Mouse (Mus musculus) spleen, postnatal 4 days (tissue): Measurements from ENCODE around the gene Cdh6.

ENCODE experiments used
- DNase-seq, 2 experiments: peaks; one replicate each; pipeline ENCODE4 v3.0.0; 2022; ENCODE audit warnings: low spot score in 2 of 2

The Cdh6 gene

DNA sequence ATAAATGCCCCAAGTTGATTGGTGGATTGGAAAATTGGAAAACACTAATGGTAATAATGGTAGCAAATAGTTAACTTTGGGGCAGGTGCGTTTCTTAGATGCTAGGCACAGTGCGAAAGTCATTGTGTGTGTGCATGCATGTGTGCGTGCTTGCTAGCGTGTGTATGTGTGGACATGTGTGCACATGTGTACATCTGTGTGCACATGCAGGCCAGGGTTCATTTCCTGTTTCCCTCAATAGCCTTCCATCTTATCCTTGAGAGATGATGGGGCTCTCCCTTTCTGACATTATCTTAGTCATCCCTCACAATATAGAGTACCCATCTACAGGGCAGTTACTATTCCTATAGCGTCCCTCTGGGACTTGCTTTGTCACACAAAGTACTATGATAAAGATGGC, 17.7 kb downstream of the Cdh6 start:
- DNase-seq, result no peak

DNA sequence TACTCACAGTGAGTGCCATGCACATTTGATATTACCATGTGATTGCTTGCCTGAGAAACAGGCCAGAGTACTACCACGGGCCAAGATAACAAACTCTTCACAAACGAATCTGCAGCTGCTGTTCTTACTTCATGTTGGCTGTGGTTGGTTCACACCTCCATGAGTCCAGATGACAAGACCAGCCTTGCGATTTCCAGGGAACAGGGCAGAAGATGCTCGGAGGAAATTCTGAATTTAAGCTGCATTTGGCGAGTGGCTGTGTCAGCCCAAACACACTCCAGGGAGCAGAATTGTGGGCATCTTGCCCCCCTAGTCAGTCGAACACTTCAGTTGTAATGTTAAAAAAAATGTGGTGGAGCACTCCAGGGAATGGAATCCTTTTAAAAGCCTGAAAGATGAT, 18.1 kb downstream of the Cdh6 start:
- DNase-seq, result no peak

GRCm38 (mm10) chr15:13141983-13142382, 31.5 kb downstream of the Cdh6 start:
- DNase-seq, result no peak

DNA sequence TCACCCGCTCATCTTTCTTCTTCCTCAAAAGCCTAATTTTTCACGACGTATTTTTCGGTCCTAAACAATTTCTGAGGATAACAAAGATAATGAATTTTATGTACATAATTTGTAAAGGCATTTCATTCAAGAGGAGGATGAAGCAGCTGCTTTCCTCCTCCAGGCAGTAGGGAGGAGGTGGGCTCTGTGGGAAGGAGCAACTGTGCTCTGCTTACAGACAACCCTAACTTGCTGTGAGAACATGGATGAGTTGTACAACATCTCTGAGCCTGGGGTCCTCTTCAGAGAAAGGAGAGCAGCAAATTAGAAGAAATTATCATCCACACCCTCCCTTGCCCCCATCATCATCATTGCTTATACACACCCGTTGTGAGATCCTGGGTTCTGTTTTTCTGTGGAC, 33.8 kb downstream of the Cdh6 start:
- DNase-seq, result no peak

GRCm38 (mm10) chr15:13137166-13137565, 36.3 kb downstream of the Cdh6 start:
- no peak for DNase-seq

DNA sequence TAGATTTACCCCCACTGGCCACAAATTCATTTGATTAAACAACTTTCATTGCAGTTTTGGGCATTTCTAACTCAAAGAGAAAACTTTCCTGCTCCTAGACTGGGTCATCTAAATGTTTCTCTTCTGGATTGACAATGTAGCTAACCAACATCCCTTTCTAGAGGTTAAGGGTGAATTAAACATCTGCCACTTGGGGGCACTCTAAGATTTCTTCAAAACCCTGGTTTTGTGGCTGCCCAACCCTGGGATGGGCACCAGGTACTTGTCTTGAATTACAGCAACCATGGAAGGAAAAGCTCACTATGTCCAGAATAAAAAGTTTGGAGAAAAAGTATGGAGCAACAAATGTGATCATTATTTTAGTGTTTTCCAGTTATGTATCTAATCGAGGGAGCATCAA, 39.4 kb downstream of the Cdh6 start:
- no peak for DNase-seq

- DNase-seq, result no peak
Measured at GRCm38 (mm10) chr15:13133370-13133769, 40.1 kb downstream of the Cdh6 start.

GRCm38 (mm10) chr15:13132493-13132892, 41.0 kb downstream of the Cdh6 start:
- DNase-seq, result no peak

DNA sequence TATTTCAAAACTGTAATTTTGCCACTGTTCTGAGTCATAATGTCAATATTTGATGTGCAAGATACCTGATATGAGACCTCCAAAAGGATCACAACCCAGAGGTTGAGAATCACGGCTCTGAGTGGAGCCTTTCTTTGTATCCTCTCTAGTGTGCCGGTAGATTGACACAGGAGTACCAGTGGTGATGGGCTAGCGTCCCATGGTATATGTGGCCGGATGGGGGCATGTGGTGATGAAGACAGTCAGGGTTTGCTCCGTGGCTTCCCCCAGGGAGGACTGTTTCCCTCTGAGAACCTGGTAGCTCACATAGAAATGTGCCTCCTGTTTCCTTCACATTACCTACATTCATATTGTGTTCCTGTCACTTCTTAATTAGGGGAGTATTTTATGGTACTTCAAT, 43.2 kb downstream of the Cdh6 start:
- no peak for DNase-seq

GRCm38 (mm10) chr15:13100341-13100740, 73.1 kb downstream of the Cdh6 start:
- DNase-seq, result no peak

DNA sequence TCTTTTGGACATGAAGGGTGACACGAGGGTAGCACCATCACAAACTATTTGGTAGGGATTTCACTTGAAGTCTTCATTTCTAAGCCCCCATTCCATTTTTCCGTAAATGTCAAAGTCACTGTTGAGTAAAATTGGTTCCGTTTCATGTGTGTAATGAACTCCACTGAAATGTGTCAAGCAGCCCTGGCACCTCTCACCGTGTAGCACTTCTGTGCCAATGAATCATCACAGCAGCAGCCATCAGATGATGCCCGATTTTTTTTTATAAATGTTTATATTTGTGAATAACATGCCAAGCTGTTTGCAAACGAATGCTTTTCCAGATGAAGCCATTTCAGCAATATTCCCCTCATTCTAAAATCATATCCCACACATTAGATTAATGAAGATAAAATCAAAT, 75.6 kb downstream of the Cdh6 start:
- no peak for DNase-seq

GRCm38 (mm10) chr15:13095406-13095805, 78.1 kb downstream of the Cdh6 start:
- DNase-seq, result peak in 1 of 2 experiments; percentile 33

DNA sequence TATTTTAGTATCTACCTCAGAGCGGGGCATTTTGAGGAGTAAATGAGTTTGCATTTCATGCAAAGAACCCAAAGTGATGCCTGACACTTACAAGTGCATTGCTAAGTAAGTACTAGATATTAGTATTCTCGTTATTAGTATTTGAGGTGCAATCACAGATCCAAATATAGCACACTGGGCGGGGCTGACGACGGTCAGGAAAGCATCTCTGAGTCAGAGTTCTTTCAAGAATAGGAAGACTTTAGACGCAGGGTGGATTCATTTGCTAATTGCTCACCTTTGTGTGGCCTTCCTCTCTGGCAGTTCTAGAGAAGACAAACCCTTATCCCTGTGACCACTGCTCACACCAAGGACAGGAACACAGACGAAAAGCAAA, 78.6 kb downstream of the Cdh6 start:
- no peak for DNase-seq

- no peak for DNase-seq
Measured at GRCm38 (mm10) chr15:13093954-13094880, 79.3 kb downstream of the Cdh6 start.

DNA sequence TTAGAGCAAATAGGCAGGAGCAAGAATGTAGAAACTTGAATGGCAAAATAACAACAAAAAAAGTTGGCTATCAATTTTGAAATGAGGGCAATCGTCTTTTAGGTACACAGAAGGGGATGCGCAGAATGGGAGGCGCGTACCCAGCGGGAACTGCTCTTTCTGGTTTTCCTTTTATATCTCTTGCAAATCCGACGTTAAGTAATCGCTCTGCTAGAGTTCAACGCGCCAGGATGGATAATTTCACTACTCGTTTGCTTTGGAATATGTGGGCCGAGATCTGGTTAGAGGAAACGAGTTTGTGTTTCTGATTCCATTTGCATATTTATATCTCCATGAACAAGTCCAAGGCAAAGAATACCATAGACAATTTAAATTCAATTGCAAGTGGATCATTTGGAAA, 81.4 kb downstream of the Cdh6 start:
- peak in 1 of 2 experiments; percentile 25 for DNase-seq

DNA sequence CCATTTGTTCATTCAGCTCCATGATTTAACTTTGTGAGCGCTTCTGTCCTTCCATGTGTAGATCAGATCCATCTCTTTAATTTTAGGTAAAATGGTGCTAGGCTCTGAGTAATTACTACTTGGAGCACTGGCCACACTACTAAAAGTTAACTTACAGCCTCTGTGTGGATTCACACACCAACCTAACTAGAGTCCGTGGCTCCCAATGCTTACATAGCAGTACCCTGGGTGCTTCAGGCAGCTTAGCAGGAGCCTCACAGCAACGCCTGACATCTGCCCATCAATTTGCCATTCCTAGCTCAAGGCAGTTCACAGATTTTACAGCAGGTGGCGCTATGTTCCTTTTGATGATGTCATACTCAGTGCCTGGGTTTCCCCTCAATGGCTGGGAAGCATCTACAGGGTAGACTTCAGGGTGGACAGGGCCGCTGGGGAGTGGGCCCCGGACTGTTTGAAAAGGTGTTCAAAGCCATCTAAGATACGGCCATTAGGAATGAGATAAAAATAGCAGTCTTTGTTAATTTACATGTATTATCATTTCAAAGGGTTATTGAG, 84.9 kb downstream of the Cdh6 start:
- DNase-seq, result no peak

DNA sequence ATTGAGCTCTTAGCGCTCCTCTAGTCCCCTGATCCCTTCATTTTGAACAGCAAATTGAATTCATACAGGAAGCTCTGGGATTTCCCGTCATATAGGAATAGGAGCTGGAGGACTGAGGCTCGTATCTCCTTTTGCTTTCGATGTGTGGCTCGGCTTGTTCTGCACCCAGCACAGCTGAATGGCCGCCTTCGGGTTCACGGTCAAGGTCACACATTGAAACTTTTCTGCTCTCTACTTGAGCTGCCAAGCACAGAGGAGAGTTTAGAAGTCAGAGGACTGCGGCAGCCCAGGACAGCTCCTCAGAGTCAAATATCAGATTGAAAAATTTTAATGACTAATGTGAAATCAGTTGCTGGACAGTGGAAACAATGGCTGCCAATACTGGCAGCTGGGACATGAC, 88.7 kb downstream of the Cdh6 start:
- no peak for DNase-seq

GRCm38 (mm10) chr15:13076908-13077669, 96.4 kb downstream of the Cdh6 start:
- no peak for DNase-seq

DNA sequence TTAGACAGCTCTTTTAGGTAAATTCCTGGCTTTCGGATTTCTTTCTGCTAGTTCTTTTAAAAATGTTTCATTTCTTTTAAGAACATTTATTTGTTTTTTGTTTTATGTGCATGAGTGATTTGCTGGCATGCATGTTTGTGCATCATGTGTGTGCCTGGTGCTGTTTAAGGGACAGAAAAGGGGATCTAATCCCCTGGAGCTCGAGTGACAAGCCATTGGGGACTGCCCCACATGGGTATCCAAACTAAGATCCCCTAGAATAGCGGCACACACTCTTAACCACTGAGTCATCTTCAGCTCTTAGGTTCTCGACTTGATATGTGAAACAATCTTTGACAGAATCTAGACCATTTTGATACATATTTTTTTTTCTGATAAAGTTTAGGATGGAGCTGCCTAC, 99.4 kb downstream of the Cdh6 start:
- no peak for DNase-seq

DNA sequence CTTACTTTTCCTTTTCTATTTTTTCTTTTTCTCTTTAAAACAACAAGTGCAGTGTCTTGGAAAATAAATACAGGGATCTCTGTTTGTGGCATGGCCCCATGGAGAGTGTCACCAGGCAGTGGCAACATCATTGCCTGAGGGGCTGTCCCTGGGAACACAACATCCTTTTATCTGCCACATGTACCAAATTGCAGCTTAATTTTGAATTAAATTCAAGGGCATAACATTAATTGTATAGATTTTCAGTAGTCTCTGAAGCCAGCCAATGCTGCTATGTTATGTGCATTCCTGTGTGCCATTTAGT, 105.3 kb downstream of the Cdh6 start:
- no peak for DNase-seq

- DNase-seq, result no peak
Measured at GRCm38 (mm10) chr15:13067429-13068212, 105.9 kb downstream of the Cdh6 start.

- DNase-seq, result no peak
Measured at GRCm38 (mm10) chr15:13066765-13067164, 106.7 kb downstream of the Cdh6 start.
